Mouse (Mus musculus): ENCODE results near the gene Tmem254b. TPM values are rescaled to one million over a fixed set of nuclear protein-coding genes. Genes with fewer than 3 reads are reported as not detected.
"Not testable (repeated sequence)": the region's sequence is repeated elsewhere in the genome, so short reads cannot be mapped to it uniquely, and the experiment has no call there.

Gene Tmem254b
- total RNA-seq (2021), result 10 to 100 TPM; 20.9 to 32.0 TPM

- DNase-seq; intact Hi-C loops (cut with DNase I): not testable (repeated sequence)
These were observed at the start of gene Tmem254b for GRCm38 (mm10) chr14:26206926-26207247. Tmem254b (minus strand) TSS chr14:26207041.

DNA sequence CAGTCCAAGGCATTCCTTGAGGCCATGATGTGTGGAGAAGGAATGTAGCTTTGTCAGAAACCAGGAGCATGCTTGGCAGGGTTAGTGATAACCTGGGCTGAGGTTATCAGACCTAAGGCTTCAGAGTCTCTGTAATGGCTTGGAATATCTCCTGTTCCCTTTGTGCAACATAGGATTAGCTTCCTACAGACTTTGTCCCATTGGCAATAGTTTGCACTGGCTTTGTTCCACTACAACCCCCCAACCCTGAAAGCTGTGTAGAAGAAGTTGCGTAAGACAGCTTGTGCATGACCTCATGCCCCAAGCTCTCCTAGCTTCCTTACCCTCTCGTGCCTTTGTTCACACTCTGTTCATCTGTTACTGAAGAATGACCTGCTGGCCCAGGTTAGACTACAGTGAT is 30.3 kb upstream of the Tmem254b start:
- intact Hi-C loops (cut with DNase I); DNase-seq: not testable (repeated sequence)

GRCm38 (mm10) chr14:26216233-26217000 is 9.6 kb upstream of the Tmem254b start:
- DNase-seq; intact Hi-C loops (cut with DNase I): not testable (repeated sequence)

DNA sequence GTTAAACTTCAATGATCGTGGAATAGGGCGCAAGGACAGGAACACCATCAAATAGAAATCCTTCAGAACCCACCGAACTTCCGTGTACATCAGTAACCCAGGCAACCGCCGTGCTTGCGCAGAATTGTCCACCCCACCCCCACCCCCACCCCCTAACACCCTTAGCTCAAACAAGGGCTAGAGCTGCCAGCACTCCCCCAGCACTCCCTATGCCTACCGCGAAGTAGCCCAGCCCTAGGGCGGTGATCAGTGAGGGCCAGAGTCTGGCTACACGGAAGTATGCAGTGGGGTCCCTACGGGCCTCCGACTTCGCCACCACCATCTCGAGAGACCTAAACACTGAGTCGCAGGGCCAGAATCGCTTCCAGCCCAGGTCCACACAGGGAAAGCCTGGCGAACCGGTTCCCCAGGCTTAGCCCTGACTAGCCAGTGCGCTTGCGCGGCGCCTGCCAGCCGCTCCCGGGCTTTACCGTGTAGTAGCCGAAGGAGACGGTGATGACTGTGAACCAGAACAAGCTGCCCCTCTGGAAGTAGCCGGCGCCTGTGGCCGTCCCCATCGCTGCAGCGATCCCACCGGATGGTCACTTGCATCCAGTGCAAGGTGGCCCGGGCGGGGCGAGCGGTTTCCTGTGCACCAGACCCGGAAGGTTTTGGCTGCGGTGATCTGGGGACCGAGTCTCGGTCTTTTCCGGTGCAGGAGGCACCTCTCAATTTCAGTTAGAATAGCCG is 480 bp downstream of the Tmem254b start:
- intact Hi-C loops (cut with DNase I); DNase-seq: not testable (repeated sequence)

DNA sequence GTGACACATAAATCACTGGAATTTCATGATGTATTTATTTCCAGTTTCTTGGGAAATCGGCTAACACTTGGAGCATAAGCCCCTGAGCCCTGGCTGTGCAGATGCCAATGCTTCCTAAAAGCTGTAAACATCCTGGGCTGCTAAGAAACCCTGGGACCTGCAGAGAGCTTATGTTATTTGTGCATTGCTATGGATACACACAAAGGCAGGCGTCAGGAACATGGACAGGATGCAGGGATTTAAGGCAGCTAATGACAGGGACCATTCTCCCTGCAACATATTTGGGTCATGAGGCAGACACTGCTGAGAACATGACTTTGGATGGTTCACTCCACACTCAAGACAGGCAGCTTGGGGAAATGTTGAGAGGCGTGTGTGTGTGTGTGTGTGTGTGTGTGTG is 9.0 kb downstream of the Tmem254b start:
- DNase-seq; intact Hi-C loops (cut with DNase I): not testable (repeated sequence)

- intact Hi-C loops (cut with DNase I); DNase-seq: not testable (repeated sequence)
These were observed 18.5 kb downstream of the Tmem254b start for GRCm38 (mm10) chr14:26188361-26188760.

DNA sequence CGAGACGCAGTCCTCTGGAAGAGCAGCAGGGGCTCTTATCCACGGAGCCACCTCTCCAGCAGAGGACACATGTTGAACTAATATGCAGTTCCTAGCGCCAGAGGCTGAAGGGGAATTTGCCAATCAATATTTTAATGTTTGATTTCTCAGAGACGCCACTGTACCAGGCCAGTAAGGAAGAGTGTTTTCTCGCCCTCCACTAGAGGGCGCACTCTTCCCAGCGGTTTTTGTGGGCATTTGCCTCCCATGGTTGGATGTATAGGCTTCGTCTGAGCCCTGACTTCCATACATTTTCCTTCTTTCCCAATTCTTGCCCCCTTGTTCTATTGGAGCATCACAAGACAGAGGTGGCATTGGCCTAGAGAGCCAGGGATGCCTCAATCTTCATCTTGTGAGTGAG is 20.2 kb downstream of the Tmem254b start:
- intact Hi-C loops (cut with DNase I); DNase-seq: not testable (repeated sequence)

DNA sequence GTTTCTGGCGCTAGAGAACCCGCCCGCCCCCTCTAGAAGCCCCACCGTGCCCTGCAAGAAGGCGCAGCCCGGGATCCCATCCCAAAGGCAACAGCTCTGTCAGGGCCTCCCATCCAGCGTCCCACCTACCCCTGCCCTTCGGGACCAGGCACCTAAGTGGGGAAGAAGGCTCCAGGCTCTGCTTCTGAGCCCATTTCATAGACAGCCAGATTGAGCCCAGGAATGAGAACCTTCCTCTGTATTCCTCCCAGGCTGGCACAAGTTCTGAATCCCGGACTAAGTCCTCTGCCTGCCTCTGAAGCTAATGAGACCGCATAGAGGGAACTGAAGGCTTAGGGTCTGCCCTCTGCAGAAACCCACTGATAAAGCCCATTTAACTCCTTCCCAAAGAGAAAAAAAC is 24.5 kb downstream of the Tmem254b start, which contains the start of gene Plac9b:
Plac9b (minus strand) TSS at position 101 of the 400 bp plus-strand sequence.
- DNase-seq; intact Hi-C loops (cut with DNase I): not testable (repeated sequence)

GRCm38 (mm10) chr14:26181660-26182059 is 25.2 kb downstream of the Tmem254b start:
- DNase-seq; intact Hi-C loops (cut with DNase I): not testable (repeated sequence)

GRCm38 (mm10) chr14:26175028-26175427 is 31.8 kb downstream of the Tmem254b start:
- DNase-seq; intact Hi-C loops (cut with DNase I): not testable (repeated sequence)

DNA sequence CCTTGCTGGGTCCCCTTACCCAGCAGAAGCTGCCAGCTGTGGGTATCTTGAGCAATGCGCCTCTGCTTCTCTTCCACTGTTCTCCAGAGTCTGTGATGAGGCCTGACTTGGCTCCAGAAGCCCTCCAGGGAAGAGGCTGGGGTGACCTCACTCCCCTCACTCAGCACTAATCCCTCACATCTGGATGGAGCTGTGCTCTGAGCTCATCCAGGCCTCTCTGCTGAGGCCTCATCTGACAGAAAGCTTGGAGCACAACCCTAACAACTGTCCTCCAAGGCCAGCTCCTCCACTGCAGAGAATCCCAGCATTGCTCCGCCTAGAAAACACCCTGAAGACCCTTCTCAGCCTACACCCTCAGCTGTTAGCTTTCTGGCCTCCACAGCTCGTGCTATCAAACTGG is 32.9 kb downstream of the Tmem254b start:
- intact Hi-C loops (cut with DNase I); DNase-seq: not testable (repeated sequence)

DNA sequence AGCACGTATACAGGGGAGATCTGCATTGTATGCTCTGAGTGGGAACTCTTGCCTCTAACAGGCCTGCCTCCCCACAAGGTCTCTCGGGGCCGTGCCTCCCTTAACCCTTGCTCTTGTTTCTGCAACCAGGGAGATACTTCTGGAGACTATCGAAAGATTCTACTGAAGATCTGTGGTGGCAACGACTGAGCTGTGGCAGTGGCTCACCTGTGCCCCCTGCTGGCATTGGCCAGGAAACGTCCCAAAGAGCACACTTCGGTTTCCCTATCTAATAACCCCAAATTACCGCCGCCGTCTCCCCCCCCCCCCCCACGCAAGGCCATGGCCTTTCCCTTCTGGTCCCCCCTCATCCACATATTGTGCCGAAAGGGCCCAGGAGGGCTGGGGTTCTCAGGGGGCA is 41.6 kb downstream of the Tmem254b start:
- intact Hi-C loops (cut with DNase I); DNase-seq: not testable (repeated sequence)

DNA sequence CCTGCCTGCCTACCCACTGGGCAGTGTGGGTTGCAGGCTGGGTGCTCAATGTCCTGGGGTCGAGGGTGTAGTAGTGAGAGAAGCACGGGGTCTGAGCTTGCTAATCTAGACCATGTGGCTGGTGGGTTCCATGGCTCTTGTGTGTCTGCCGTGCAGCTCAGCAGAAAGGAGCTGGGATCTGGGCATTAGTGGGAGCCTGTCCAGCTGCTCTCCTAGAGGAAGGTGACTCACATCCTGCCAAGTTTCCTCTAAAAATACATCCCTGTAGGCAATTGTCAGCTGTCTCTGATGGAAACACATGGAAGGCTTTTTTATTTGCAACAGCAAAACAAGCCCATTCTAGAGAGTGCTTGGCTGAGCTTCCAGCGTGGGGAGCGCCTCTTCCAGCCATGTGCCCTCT is 44.4 kb downstream of the Tmem254b start:
- DNase-seq; intact Hi-C loops (cut with DNase I): not testable (repeated sequence)

GRCm38 (mm10) chr14:26161156-26161555 is 45.7 kb downstream of the Tmem254b start:
- intact Hi-C loops (cut with DNase I), result not testable (repeated sequence)

GRCm38 (mm10) chr14:26156032-26156431 is 50.8 kb downstream of the Tmem254b start:
- DNase-seq; intact Hi-C loops (cut with DNase I): not testable (repeated sequence)

More at GRCm38 (mm10) chr14:26161156-26161555, 45.7 kb downstream of the Tmem254b start:
- not testable (repeated sequence) for DNase-seq

Other genes starting within 250 kb of the Tmem254b start
- gene Duxbl1, start 228.5 kb downstream of the Tmem254b start, total RNA-seq (2021), result 1 to 10 TPM; 1.5 to 3.0 TPM
- 1 to 10 TPM; 1.3 to 5.1 TPM for gene Gm9780, start 164.3 kb downstream of the Tmem254b start, total RNA-seq (2021)
- 10 to 100 TPM; 38.8 to 48.4 TPM for gene Tmem254c, start 139.7 kb downstream of the Tmem254b start, total RNA-seq (2021)
- gene Cphx2, start 125.5 kb downstream of the Tmem254b start, total RNA-seq (2021), result not detected
- not detected for gene Cphx3, start 124.7 kb downstream of the Tmem254b start, total RNA-seq (2021)
- under 1 TPM; 0.66 to 0.72 TPM for gene Duxbl2, start 88.7 kb downstream of the Tmem254b start, total RNA-seq (2021)
- gene Plac9b, start 24.6 kb downstream of the Tmem254b start, total RNA-seq (2021), result 10 to 100 TPM in 1 of 2 experiments, 1 to 10 TPM in 1; 9.7 to 13.0 TPM
- gene Duxbl3, start 50.9 kb upstream of the Tmem254b start, total RNA-seq (2021), result 1 to 10 TPM; 5.8 to 6.7 TPM